Mouse (Mus musculus) forebrain, postnatal 0 days (tissue): ENCODE measurements around the gene BC117090. TPM values are rescaled to one million over a fixed set of nuclear protein-coding genes. Genes with fewer than 3 reads are reported as not detected.
"Not testable (repeated sequence)": the region's sequence is repeated elsewhere in the genome, so short reads cannot be mapped to it uniquely, and the experiment has no call there.

Experiments used
- ATAC-seq: fragments of 200-750 bp; cut with Nextera tagmentation; 2 replicates; pipeline ENCODE4 v1.8.0; 2017; ENCODE audit warnings: mild to moderate bottlenecking, moderate library complexity
- DNase-seq: peaks from one replicate; pipeline ENCODE4 v3.0.0-alpha.2; 2015
- H3K27ac ChIP-seq: fragments of 300-500 bp; sonication (generic); 2 replicates; pipeline ENCODE4 v1.5.1; 2014; ENCODE audit warnings: low read depth, mild to moderate bottlenecking, antibody characterized with exemption, low read length, moderate library complexity, mixed read lengths
- H3K27me3 ChIP-seq: fragments of 300-500 bp; sonication (generic); 2 replicates; pipeline ENCODE4 v1.6.1; 2014; ENCODE audit warnings: mild to moderate bottlenecking, low read length, mixed read lengths; ENCODE audit not compliant: insufficient read depth
- H3K36me3 ChIP-seq: fragments of 300-500 bp; sonication (generic); 2 replicates; pipeline ENCODE4 v1.6.1; 2014; ENCODE audit warnings: mild to moderate bottlenecking, moderate library complexity; ENCODE audit not compliant: insufficient read depth
- H3K4me1 ChIP-seq: fragments of 300-500 bp; sonication (generic); 2 replicates; pipeline ENCODE4 v1.6.1; 2014; ENCODE audit warnings: antibody characterized with exemption; ENCODE audit not compliant: insufficient read depth
- H3K4me2 ChIP-seq: fragments of 300-500 bp; sonication (generic); 2 replicates; pipeline ENCODE4 v1.6.1; 2014; ENCODE audit warnings: low read depth, mild to moderate bottlenecking, moderate library complexity
- H3K4me3 ChIP-seq: fragments of 300-500 bp; sonication (generic); 2 replicates; pipeline ENCODE4 v1.5.1; 2014; ENCODE audit warnings: low read depth, low read length, mixed read lengths
- H3K9ac ChIP-seq: fragments of 300-500 bp; sonication (generic); 2 replicates; pipeline ENCODE4 v1.6.1; 2014; ENCODE audit warnings: mild to moderate bottlenecking
- H3K9me3 ChIP-seq: fragments of 300-500 bp; sonication (generic); 2 replicates; pipeline ENCODE4 v1.6.1; 2016; ENCODE audit warnings: low read length
- CTCF ChIP-seq: sonication (generic); IDR thresholded peaks from 2 replicates; pipeline ENCODE4 v1.5.1; 2016; ENCODE audit warnings: antibody characterized with exemption, control low read depth, low read depth
- WGBS: fragments of 180-500 bp; shearing (Covaris S2); extraction: QIAGEN DNeasy Blood & Tissue Kit; methylation state at CpG from one replicate; pipeline ENCODE4 v1.1.7; 2014; 5-methylcytosine and 5-hydroxymethylcytosine counted together
- polyA plus RNA-seq: library from polyadenylated mRNA; unstranded; fragments of >200 nt; fragmentation: Nextera tagmentation; extraction: Ambion mirVana; gene quantifications from 2 replicates; pipeline ENCODE4 v1.2.1, GENCODE M21; 2015
- total RNA-seq: library from RNA; depleted of rRNA; stranded (reverse); fragments of >200 nt; gene quantifications from 2 replicates; pipeline ENCODE4 v1.2.3, GENCODE M21; 2014; rRNA removed

Gene BC117090
- 4.4 TPM in 1 of 2 replicates, not detected in the other for total RNA-seq
- polyA plus RNA-seq, result not detected in 2 replicates

- Histone ChIP-seq H3K9ac (no peak within 1 kb of the TSS), H3K4me2 (no peak within 1 kb of the TSS), H3K4me3 (no peak within 1 kb of the TSS), H3K27me3 (no peaks in the 10 kb centered on the region), H3K36me3 (no peaks in the 10 kb centered on the region), H3K9me3 (no peaks in the 10 kb centered on the region), H3K4me1 (no peaks in the 10 kb centered on the region), H3K27ac (no peak within 1 kb of the TSS)
- ATAC-seq, result no peak
- DNase-seq, result no peak
- WGBS, result 80% methylated on average over 3 of the region's 3 CpGs
- TF ChIP-seq CTCF, result no peak
Observed at GRCm38 (mm10) chr16:36334232-36334631, at the start of gene BC117090. Gene BC117090, minus strand, starts transcription at chr16:36334332.

- not testable (repeated sequence) for H3K4me2 ChIP-seq, H3K9me3 ChIP-seq, ATAC-seq, H3K4me1 ChIP-seq, DNase-seq, H3K36me3 ChIP-seq, H3K4me3 ChIP-seq, H3K27me3 ChIP-seq, H3K9ac ChIP-seq, H3K27ac ChIP-seq
- WGBS, result 86% methylated on average over 3 of the region's 3 CpGs
Observed at GRCm38 (mm10) chr16:36367648-36368047, 33.5 kb upstream of the BC117090 start, which contains the start of gene BC100530. Gene BC100530, minus strand, starts transcription at chr16:36367748.

- H3K4me1 ChIP-seq, result no peaks in the 10 kb centered on the region
- no peak for DNase-seq
- H3K4me3 ChIP-seq, result no peak overlapping the region
- no peak for TF ChIP-seq CTCF
- no peak for ATAC-seq
- no peak overlapping the region for H3K4me2 ChIP-seq
- H3K36me3 ChIP-seq, result no peaks in the 10 kb centered on the region
- no peaks in the 10 kb centered on the region for H3K27me3 ChIP-seq
- H3K9ac ChIP-seq, result no peak overlapping the region
- no peaks in the 10 kb centered on the region for H3K9me3 ChIP-seq
- H3K27ac ChIP-seq, result no peak overlapping the region
- WGBS, result 46% methylated on average over 2 of the region's 2 CpGs
Observed at GRCm38 (mm10) chr16:36337171-36337570, 3.0 kb upstream of the BC117090 start.

DNA sequence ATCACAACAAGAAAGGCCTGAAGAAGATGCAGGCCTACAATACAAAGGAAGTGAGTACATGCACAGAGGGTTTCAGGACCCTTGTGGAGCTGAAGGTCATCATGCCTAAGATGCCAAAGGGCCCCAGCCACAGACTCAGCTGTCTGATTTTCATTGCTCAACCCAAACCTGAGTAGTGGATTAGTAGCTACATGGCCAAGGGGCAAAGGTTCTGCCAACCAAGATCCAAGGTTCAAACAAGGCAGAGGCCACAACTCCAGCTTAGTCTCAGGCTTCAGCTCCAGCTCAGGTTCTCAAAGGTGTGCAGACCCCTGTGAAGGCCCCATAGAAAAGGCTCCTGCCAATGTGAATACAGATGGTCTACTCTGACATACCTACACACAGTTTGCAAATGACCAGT, 14.8 kb downstream of the BC117090 start:
- TF ChIP-seq CTCF, result no peak
- Histone ChIP-seq H3K27ac (no peak overlapping the region), H3K4me2 (no peak overlapping the region), H3K9me3 (no peaks in the 10 kb centered on the region), H3K4me1 (no peaks in the 10 kb centered on the region), H3K9ac (no peak overlapping the region), H3K36me3 (no peaks in the 10 kb centered on the region), H3K27me3 (no peaks in the 10 kb centered on the region), H3K4me3 (no peak overlapping the region)
- DNase-seq, result no peak
- no peak for ATAC-seq

DNA sequence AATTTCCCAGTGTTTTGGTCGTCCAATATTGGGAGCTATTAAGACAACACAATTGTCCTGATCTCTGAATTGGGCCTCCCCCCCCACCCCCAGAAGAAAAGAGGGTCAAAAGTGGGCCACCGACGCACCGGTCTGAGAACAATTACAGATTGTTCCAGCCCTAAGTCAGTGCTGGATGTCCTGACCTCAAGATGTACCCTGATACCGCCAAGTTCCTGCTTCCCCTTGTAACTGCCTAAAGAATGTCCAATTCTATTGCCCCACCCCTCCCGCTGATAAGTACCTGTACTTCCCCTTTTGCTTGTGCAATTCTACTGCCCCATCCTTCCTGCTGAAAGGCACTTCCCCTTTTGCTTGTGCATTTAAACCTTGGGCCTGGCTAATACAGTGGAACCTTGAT, 18.0 kb downstream of the BC117090 start:
- H3K27me3 ChIP-seq, H3K9me3 ChIP-seq, DNase-seq, H3K4me2 ChIP-seq, H3K4me3 ChIP-seq, H3K4me1 ChIP-seq, ATAC-seq, H3K27ac ChIP-seq, H3K36me3 ChIP-seq, H3K9ac ChIP-seq: not testable (repeated sequence)
- 87% methylated on average over 6 of the region's 6 CpGs for WGBS

DNA sequence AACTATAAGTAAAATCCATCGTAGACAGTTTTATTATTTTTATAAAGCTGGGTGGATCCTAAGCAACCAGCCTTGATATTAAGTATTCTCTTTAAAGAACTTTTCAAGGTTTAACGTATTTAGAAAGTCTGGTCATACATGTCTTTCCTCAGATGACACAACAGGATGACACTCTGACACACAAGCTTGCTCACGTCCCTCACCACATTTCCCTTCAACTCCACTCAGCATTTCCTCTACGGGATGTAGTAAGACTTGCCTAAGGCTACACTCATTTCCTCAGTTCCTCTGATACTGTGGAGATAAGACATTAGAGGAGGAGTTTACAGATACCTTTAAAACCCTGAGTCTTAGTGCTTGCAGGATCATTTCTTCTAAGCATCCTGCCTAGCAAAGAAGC, 26.5 kb downstream of the BC117090 start:
- no peak overlapping the region for H3K27ac ChIP-seq
- H3K4me3 ChIP-seq, result no peak overlapping the region
- H3K4me1 ChIP-seq, result no peaks in the 10 kb centered on the region
- no peaks in the 10 kb centered on the region for H3K36me3 ChIP-seq
- no peaks in the 10 kb centered on the region for H3K9me3 ChIP-seq
- H3K27me3 ChIP-seq, result no peaks in the 10 kb centered on the region
- H3K9ac ChIP-seq, result no peak overlapping the region
- DNase-seq (no peak), ATAC-seq (no peak)
- WGBS, result 88% methylated on average over 4 of the region's 4 CpGs
- H3K4me2 ChIP-seq, result no peak overlapping the region
- TF ChIP-seq CTCF, result no peak

- Histone ChIP-seq H3K4me2 (no peak overlapping the region), H3K4me1 (no peaks in the 10 kb centered on the region), H3K9me3 (no peaks in the 10 kb centered on the region), H3K4me3 (no peak overlapping the region), H3K9ac (no peak overlapping the region), H3K27me3 (no peaks in the 10 kb centered on the region), H3K27ac (no peak overlapping the region), H3K36me3 (no peaks in the 10 kb centered on the region)
- no peak for TF ChIP-seq CTCF
- ATAC-seq (no peak), DNase-seq (no peak)
- 93% methylated on average over 4 of the region's 4 CpGs for WGBS
Observed at GRCm38 (mm10) chr16:36289140-36289539, 45.0 kb downstream of the BC117090 start.

DNA sequence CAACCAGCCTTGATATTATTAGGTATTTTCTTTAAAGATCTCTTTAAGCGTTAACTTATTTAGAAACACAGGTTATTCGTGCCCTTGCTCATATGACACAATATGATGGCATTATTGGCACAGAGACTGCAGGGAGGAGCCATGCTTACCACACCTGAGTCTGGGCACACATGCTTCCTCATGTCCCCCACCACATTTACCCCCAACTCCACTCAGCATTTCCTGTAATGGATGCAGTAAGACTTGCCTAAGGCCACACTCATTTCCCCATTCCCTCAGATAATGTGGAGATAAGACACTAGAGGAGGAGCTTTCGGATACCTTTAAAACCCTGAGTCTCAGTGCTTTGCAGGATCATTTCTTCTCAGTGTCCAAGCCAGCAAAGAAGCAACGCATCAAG, 57.3 kb downstream of the BC117090 start, which contains the start of gene Stfa1:
Gene Stfa1, plus strand, starts transcription at position 156 of the 400 bp plus-strand sequence.
- DNase-seq, ATAC-seq, H3K4me3 ChIP-seq, H3K27ac ChIP-seq, H3K27me3 ChIP-seq, H3K36me3 ChIP-seq, H3K9me3 ChIP-seq, H3K4me2 ChIP-seq, H3K9ac ChIP-seq, H3K4me1 ChIP-seq: not testable (repeated sequence)
- WGBS, result 93% methylated on average over 4 of the region's 4 CpGs

Other genes starting within 250 kb of the BC117090 start
- gene Csta1, start 203.1 kb downstream of the BC117090 start, total RNA-seq, result not detected in 2 replicates
- gene Csta1, start 203.1 kb downstream of the BC117090 start, polyA plus RNA-seq, result not detected in 2 replicates
- 3.8 TPM in 1 of 2 replicates, not detected in the other for gene Stfa2l1, start 177.5 kb downstream of the BC117090 start, total RNA-seq
- not detected in 2 replicates for gene Stfa2l1, start 177.5 kb downstream of the BC117090 start, polyA plus RNA-seq
- gene Gm5483, start 150.1 kb downstream of the BC117090 start, total RNA-seq, result 2.8 and 5.3 TPM in 2 replicates
- 0.59 and 2.8 TPM in 2 replicates for gene Gm5483, start 150.1 kb downstream of the BC117090 start, polyA plus RNA-seq
- not detected in 2 replicates for gene Gm5416, start 123.9 kb downstream of the BC117090 start, total RNA-seq
- gene Gm5416, start 123.9 kb downstream of the BC117090 start, polyA plus RNA-seq, result not detected in 2 replicates
- gene 2010005H15Rik, start 112.9 kb downstream of the BC117090 start, total RNA-seq, result 0.86 and 2.9 TPM in 2 replicates
- gene 2010005H15Rik, start 112.9 kb downstream of the BC117090 start, polyA plus RNA-seq, result 0.74 TPM in 1 of 2 replicates, not detected in the other
- 1.0 TPM in 1 of 2 replicates, not detected in the other for gene Stfa1, start 57.4 kb downstream of the BC117090 start, total RNA-seq
- 1.4 and 5.1 TPM in 2 replicates for gene Stfa1, start 57.4 kb downstream of the BC117090 start, polyA plus RNA-seq
- 1.4 and 2.3 TPM in 2 replicates for gene BC100530, start 33.4 kb upstream of the BC117090 start, total RNA-seq
- gene BC100530, start 33.4 kb upstream of the BC117090 start, polyA plus RNA-seq, result 2.3 and 2.7 TPM in 2 replicates
- 1.1 TPM in 1 of 2 replicates, not detected in the other for gene Stfa2, start 74.1 kb upstream of the BC117090 start, total RNA-seq
- 0.34 TPM in 1 of 2 replicates, not detected in the other for gene Stfa2, start 74.1 kb upstream of the BC117090 start, polyA plus RNA-seq
- gene Stfa3, start 121.1 kb upstream of the BC117090 start, total RNA-seq, result not detected in 2 replicates
- 0.82 TPM in 1 of 2 replicates, not detected in the other for gene Stfa3, start 121.1 kb upstream of the BC117090 start, polyA plus RNA-seq
- gene Casr, start 227.8 kb upstream of the BC117090 start, total RNA-seq, result 0.46 and 1.6 TPM in 2 replicates
- gene Casr, start 227.8 kb upstream of the BC117090 start, polyA plus RNA-seq, result 0.14 and 0.62 TPM in 2 replicates